Mouse (Mus musculus): ENCODE results near the gene Psmc3.

The Psmc3 gene

DNA sequence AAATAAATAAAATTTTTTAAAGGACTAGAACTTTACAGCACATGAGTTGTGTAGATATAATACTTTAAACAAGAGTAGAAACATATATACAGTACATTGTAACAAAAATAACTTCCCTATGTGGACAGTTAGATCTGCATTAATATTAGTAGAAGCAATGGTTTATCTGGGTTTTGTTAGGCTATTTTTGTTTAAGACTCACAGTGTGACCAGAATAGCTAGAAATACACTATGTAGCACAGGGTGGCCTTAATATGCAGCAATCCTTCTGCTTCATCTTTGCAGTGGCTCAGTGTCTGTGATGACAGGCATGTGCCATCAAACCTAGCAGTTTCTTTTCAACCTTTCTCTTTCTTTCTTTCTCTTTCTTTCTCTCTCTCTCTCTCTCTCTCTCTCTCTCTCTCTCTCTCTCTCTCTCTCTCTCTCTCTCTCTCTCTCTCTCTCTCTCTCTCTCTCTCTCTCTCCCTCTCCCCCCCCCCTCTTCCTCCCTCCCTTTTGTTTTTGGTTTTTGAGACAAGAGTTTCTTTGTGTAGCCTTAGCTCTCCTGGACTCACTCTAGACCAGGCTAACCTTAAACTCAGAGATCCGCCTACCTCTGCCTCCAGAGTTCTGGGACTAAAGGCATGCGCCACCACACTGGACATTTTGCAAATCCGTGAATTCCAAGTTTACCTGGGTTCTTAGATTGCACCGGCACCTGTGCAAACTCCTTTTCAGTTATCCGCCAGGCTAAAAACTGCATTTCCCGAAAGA lies 452 bp upstream of the Psmc3 start:
- no peak for DNase-seq (ENCODE audit: low read depth, low spot score)

DNA sequence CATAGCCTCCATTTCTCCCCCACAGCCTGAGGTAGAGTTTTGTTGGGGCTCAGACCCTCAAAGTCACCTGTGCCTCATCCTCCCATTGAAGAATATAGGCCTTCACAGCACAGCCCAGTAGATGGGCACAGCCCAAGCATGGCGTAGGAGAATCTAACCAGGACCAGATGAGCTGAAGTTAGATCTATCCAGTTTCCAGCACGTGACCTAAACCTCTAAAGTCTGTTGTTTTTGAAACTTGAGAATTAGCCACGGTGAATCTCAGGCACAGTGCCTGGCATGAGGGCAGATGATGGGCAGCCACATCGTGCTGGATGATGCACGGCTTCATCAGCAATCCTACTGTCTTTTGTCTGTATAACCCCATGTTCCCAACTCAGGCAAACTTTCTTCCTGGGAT lies 4.6 kb downstream of the Psmc3 start:
- DNase-seq (ENCODE audit: low read depth, low spot score), result no peak

DNA sequence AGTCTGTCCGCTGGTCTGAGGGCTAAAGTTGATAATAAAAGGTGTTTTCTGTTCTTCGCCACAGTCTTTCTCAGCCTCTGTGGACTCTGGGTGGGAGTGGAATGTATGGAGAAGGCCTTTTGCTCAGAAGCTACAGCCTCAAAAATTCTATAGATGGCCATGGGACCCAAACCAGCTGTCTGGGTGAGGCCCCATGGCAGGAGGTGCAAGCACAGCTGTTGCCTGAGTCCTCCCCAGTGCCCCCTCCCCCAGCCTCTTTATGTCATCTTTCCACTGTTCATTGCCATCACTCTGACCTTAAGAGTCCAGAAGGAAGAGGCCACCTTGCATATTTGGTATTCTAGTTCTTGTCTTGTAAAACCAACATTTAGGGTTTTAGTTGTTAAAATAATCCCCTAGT lies 5.6 kb downstream of the Psmc3 start:
- DNase-seq (ENCODE audit: low read depth, low spot score), result no peak

DNA sequence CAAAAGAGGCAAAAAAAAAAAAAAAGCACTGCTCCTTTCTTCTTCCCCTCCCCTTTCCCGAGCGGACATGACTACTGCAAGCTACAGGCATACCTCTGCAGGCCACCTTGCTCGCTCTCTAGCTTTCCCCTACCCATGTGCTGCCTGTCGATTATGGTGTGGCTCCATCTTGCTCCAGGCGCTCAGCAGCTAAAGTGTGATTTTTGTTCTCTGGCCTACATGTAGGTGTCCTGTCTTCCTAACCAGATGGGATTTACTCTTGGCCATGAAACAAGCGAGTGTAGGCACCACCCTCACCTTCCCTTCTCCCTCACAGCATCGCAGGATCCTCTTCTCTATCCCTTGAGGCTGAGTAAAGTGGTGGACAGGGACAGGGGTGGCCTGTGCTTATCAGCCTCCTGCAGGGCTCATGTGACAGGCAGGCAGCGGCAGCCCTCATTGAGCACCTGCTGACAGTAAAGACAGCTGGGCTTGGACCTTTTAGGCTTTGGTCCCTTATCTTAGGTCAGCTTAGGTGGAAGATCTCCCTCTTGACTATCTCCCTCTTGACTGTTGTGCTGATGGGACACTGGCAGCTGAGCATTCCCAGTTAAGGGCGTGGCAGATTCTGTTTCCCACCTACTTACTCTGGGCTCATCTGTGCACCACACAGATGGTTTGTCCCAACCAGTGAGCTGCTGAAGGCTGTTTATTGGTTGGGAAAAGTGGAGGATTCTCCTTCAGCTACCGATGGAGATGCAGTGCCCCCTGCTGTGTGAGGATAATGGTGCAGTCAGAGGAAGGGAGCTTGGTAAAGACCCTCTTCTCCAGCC lies 6.9 kb downstream of the Psmc3 start:
- peak; percentile 86 for DNase-seq (ENCODE audit: low read depth, low spot score)

DNA sequence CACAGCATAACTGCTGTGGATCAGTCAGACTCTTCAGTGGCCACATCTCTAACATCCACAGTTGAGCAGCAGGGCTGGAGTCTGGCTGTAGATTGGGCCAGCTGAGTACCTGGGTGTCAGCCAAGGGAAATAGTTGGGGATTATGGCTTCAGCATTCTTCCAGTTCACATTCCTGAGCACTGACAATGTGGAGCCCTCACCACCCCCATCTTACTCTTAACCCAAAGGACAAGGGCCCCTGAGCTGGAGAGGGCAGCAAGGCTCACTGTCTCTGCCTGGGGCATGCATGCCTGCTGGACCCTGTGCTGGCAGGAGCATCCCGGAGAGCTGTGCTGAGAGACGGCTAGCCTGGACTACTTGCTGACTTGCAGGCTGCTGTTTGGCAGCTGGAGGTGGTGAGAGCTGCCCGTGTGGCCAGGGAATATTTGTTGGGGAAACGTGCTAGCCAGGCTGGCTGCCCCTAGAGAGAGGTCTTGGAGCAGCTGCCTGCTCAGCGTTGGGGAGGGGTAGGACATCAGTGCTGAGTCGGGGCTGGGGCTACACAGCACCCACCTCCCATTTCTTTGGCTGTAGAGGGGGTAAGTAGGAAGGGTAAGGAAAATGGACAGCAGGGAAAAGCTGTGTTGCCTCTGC lies 8.2 kb downstream of the Psmc3 start:
- no peak for DNase-seq (ENCODE audit: low read depth, low spot score)

DNA sequence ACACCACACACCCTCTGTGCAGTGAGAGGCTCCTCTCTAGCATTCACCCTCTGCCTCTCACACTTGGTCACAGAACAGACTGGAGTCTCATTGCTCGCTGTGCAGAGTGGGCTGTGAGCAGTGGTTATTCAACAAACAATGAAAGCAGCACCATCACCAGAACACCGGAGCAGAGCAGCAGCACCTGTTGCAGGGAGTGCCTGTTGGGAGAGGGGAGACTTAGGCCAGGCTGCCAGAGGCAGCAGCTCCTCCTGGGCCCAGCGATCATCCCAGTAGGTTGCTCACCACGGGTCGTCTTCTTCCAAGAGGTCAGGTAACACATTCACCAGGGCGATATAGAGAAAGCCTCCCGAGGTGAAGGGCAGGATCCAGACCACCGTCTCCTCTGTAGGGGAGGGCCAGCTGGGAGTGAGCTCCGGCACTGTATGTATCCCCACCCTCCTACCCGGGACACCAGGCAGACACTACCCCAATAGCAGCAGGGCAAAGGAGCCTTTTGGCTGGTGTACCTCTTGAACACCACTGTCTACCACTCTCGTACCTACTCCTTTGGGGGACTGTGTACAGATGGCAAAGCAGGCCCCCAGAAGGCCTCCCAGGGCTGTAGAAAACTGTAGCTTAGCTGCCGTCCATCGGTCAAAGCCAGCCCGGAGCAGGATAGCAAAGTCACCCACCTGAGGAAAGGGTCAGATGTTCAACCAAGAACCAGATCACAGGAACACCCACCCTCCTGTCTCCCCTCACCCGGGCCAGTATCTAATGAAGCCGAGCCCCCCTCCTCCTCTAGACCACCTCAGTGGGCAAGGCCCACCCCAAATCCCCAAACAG lies 9.2 kb downstream of the Psmc3 start:
- DNase-seq (ENCODE audit: low read depth, low spot score), result no peak

DNA sequence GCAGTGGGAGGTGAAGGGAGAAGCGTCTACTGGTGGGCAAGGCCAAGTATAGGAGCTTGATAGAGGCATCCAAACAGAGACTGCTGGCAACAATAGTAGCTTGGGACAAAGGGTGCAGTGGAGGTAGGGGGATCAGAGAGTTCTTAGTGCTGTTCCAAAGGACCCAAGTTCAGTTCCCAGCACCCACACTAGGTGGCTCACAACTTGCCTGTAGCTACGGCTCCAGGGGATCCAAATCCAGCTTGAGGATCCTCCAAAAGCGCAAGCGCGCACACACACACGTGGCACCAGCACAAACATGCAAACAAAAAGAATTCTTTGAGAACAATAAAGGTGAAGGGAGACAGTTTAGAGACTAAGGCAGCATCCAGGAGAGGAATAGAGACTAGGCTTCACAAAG lies 10.4 kb downstream of the Psmc3 start:
- DNase-seq (ENCODE audit: low read depth, low spot score), result peak; percentile 66

DNA sequence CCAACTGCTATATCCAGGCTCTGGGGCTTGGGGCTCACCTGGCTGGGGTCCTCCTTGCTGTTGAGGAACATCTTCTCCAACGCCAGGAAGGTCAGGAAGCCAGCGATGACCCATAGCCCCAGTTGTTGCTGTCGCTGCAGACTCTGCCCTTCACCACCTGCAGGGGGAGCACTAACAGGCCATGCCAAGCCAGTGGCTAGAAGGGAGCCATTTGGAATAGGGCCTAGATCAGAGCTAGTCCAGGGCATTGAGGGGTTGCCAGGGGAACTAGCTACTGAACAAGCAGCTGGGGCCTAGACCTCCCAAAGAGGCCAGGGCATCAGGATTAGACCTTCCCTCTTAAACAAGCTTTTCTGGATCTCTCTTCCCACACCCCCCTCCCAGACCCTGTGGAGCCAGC lies 11.7 kb downstream of the Psmc3 start:
- peak; percentile 82 for DNase-seq (ENCODE audit: low read depth, low spot score)

DNA sequence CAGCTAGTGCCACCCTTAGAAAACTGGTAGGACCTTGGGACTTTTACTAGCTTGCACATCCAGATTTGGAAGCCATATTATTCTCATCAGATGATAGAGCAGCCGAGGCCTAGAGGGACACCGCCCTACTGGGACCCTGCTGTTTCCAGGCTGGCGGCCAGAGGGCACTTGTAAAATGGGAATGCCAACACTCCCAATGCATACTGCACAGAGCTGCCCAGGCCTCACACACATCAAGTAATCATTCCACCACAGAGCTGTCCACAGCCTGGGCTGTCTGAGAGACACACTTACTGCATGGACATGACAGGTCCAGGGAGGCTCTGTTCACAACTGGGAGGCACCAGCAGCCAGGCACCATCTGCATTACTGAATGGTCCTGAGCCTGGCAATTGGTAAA lies 12.6 kb downstream of the Psmc3 start:
- no peak for DNase-seq (ENCODE audit: low read depth, low spot score)

DNA sequence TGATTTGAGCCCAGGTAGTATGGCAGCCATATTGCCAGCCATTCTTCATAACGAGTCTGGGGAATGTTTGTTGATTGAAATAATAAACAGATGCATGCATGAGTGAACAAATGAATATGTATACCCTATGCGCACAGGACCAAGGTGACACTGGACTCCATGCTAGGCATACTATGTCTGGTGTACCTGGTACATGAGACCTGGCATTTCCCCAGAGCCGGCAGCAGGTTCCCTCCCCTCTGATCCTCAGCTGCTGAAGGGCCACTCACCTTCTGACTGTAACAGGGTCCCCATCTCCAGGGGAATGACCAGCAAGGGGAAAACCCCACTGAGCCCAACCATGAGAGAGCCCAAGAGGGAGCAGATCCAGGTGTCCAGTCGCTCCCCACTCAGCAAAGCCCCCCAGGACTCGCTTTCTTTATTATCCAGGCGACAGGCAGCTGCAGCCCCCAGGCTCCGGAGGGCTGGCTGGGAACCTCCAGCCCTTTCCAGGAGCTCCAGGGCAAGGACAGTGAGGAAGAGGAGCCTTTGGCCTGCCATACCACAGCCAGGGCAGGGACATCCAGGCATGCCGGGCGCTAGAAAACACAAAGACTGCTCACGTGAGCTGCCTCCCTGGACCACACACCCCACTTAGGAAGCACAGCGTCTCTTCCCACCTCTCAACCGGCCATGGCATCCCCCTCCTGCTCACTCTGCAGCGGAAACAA lies 14.5 kb downstream of the Psmc3 start:
- DNase-seq (ENCODE audit: low read depth, low spot score), result no peak

DNA sequence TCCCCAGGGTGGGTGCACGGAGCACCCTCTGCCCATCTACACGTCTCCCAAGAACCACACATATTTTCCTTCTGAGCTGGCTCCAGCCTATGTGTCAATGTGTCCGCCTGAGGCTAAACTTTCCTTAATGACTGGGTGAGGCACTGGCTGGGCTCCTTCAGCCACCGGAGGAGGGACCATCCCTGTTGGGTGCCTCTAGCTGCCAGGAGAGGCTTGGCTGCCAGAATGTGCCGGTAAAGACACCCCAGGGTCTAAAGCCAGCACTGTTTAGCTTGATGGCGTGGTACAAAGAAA lies 15.0 kb downstream of the Psmc3 start:
- peak; percentile 40 for DNase-seq (ENCODE audit: low read depth, low spot score)

DNA sequence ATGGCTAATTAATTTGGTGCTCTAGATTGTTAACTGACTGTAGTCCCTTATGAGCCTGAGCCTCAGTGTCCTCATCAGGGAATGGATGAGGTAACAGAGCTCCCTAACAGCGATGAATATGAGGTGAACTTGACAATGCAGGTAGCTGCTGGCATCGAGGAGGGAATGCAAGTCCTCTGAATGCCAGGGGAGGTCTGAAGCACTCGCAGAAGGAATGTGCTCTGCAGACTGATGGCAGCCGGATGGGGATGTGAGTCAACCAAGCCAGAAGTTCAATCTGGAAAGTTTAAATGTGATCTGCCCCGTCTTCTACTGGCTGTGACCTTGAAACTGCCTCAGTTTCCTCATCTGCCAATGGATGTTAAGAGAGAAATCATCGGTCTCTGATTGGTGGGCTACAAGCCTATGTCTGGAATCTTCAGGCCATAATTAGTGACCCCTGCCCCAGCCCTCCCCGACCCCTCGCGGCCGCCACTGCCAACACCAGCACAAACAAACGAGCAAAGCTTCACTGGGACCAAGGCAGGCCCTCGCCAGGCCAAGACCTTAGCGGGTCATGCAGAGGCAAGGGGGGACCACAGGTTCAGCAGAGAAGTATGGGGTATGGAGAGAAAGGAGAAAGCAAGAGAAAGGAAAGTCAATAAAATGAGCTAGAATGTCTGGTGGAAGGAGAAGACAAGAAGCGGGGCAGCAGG lies 15.6 kb downstream of the Psmc3 start:
- DNase-seq (ENCODE audit: low read depth, low spot score), result peak; percentile 28

DNA sequence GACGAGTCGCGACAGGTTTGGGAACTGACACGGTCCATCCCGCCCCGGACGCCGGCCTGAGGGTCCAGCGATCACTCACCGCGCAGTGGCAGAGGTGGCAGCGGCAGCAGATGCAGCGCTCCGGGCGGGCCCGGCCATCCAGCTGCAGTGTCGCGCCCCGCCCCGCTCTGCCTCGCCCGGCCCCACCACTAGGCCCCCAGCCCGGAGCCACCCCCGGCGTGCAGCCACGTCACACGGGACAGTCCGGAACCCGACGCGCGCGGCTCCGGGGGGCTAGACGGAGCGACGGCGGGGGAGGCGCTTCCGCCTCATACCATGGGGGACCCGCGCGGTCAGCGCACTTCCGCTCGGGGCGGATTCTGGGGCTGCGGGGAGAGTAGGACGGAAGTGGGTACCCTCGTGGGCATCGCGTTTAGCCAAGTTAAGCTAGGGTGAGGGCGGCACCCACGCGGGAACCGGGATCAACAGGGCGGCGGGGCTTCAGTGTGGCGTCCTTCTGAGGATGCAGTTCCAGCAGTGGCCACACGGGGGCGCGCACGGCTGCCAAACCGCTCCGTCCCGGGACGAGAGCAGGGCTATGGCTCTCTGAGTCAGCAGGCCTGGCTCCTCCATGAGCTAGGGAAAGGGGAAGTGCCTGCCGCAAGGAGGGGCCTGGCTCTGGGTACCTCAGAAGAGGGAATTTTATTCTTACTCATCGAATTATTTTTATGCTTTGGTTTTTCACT lies 16.4 kb downstream of the Psmc3 start, which contains the start of gene Slc39a13:
TSS of gene Slc39a13 (minus strand) at position 342 of the 725 bp plus-strand sequence.
- DNase-seq (ENCODE audit: low read depth, low spot score), result peak; percentile 97

DNA sequence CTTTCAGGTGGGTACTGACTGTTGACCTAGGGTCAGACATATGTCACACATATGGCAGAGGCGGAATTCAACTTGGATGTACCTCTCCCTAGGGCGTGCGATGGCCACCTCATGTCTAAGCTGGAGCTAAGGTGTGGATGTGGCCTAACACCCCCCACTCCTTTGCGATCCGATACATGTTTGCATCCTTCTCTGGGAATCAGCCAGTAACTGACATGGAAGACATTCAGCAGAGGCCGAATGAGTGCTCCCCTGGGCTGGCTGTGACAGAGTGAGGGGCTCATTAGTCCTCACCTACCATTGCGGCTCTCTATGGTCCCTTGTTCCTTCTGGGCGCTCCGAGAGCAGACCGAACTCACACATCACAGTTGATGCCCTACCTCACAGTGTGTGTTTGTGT lies 17.2 kb downstream of the Psmc3 start:
- no peak for DNase-seq (ENCODE audit: low read depth, low spot score)

DNA sequence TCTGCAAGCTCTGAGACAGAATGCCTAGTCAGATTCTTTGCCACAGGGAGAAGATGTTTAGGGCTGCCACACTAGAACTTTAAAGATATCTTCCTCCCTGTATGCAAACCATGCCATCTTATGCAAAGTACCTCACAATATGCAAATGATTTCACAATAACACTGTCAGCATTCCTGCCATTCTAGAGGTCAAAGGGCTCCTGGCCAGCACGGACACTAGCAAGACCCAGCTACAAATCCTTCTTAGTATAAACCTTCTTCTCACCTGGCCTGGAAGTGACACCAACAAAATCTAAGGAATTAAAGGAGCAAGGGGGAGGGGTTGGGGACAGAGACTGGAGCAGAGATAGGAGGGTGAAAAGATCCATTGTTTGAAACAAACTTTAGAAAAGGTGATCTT lies 18.3 kb downstream of the Psmc3 start:
- no peak for DNase-seq (ENCODE audit: low read depth, low spot score)

DNA sequence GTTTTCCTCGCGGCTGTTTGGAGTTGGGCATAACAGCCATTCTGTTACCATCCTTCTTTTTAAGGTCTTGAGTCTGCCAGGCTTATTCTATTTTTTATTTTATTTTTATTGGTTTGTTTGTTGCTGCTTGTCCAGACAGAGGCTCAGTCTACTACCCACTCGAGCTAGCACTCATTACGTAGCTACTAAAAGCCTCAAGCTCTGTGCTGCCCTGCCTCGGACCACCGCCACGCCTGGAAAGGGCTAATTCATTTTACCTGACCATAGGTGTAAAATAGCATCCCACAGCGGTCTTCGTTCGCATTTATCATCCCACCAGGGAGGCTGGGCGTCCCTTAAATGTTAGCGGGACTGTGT lies 24.1 kb downstream of the Psmc3 start:
- DNase-seq (ENCODE audit: low read depth, low spot score), result no peak

DNA sequence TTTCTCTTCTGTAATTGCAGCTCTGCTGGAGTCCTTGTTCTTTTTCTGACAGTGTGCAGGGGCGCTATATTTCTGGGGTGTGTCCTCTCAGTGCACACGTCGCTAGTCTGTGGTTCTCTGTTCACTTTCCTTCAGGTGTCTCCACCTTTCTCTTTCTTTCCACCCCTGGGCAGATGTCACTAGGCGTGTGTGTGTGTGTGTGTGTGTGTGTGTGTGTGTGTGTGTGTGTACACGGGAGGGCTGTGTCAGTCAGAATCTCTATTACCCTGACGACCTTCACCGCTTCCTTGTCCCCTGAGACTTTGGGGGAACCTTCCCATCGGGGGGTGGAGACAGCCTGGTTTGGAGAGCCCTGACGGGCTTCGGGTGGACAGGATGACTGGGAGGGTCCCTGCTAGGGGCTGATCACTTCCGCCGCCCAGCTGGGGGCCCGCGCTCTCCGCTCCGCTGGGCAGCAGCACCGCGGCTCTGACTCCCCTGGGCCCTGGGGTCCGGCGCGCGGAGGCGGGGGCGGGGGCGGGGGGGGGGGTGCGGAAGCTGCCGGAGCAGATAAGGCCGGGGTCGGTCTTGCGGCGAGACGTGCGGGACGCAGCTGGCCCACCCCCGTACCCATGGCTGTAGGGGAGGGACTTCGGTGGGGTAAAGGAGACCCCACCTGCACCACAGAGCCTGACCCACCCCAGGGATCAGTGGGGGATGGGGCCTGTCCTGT lies 24.7 kb downstream of the Psmc3 start:
- no peak for DNase-seq (ENCODE audit: low read depth, low spot score)

DNA sequence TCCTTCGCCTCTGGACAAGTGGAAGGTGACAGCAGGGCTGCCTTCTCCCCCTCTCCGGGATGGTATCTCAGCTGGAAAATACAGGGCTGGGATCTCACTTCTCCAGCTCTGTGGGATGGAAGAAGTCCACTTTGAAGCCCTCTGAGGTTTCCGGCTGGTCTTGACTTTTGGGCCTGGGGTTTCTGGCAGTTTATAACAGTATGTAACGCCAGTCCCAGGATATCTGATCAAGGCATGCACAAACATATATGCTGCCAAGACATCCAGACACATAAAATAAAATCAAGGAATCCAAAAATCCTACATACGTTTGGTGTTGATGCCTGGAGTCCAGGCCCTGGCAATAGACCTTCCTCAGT lies 25.2 kb downstream of the Psmc3 start:
- DNase-seq (ENCODE audit: low read depth, low spot score), result no peak

DNA sequence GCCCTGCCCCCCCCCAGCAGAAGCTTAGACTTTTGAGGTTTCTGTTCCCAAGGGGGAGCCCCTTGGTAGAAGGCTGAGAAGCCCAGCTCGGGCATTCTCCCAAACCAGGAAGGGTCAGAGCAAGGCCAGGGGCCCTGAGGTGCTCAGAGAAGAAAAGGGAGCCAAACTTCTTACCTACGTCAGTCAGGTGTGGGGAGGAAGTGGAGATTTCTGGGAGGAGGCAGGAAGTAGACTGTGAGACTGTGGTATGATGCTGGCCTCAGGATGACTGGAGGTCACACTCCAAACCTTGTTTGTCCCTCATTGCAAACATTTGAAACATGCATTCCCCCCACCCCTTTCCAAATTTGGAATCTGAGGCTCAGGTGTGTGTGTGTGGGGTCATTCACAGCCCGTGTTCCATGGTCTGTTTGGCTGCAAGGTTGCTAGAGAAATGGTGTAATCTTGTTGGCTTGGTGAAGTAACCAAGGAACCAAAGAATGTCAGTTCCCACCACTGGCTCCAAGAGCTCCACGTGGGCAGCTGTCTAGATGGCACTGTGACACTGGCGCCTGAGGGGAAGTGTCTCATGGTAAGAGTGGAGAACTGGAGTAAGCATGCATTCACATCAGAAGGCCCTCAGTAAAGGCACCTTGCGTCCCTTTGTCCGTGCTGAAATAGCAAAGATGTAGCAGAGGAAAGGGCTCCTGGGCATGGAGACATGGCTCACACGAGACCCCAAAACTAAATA lies 27.1 kb downstream of the Psmc3 start:
- DNase-seq (ENCODE audit: low read depth, low spot score), result no peak

Data from ZHBTc4 (cell line).